Mouse (Mus musculus): ENCODE data around the gene Ing5.
"Not testable (repeated sequence)": the region's sequence is repeated elsewhere in the genome, so short reads cannot be mapped to it uniquely, and the experiment has no call there.

- not testable (repeated sequence) for TF ChIP-seq CTCF (IDR thresholded peaks at IDR 0.05; ENCODE audit: borderline replicate concordance, control insufficient read depth, extremely low read depth, insufficient read depth, low read length, poor library complexity); POLR2A (IDR thresholded peaks at IDR 0.05; ENCODE audit: control insufficient read depth, extremely low read depth, insufficient read depth, low read length, poor library complexity)
These were observed 29.1 kb downstream of the Ing5 start for GRCm38 (mm10) chr1:93832754-93833360.

Measured in thymus, adult 2 months (tissue).